Mouse (Mus musculus) lung, embryonic 14.5 days (tissue): Measurements from ENCODE around the gene Rps15. TPM values are rescaled to one million over a fixed set of nuclear protein-coding genes. Genes with fewer than 3 reads are reported as not detected.

Experiments
- ATAC-seq: fragments of 200-750 bp; cut with Nextera tagmentation; 2 replicates; pipeline ENCODE4 v1.8.0; 2017; ENCODE audit warnings: mild to moderate bottlenecking, moderate TSS enrichment, moderate library complexity; ENCODE audit not compliant: insufficient read depth
- DNase-seq: peaks from one replicate; pipeline ENCODE4 v3.0.0-alpha.2; 2015
- H3K27ac ChIP-seq: fragments of 300-500 bp; sonication (generic); 2 replicates; pipeline ENCODE4 v1.5.1; 2014; ENCODE audit warnings: low read depth, mild to moderate bottlenecking, moderate library complexity
- H3K27me3 ChIP-seq: fragments of 300-500 bp; sonication (generic); 2 replicates; pipeline ENCODE4 v1.6.1; 2014; ENCODE audit warnings: low read length, control low read depth; ENCODE audit not compliant: insufficient read depth
- H3K36me3 ChIP-seq: fragments of 300-500 bp; sonication (generic); 2 replicates; pipeline ENCODE4 v1.6.1; 2014; ENCODE audit warnings: control low read depth; ENCODE audit not compliant: insufficient read depth
- H3K4me1 ChIP-seq: fragments of 300-500 bp; sonication (generic); 2 replicates; pipeline ENCODE4 v1.6.1; 2014; ENCODE audit warnings: antibody characterized with exemption, control low read depth; ENCODE audit not compliant: insufficient read depth
- H3K4me2 ChIP-seq: fragments of 300-500 bp; sonication (generic); 2 replicates; pipeline ENCODE4 v1.6.1; 2014; ENCODE audit warnings: mild to moderate bottlenecking
- H3K4me3 ChIP-seq: fragments of 300-500 bp; sonication (generic); 2 replicates; pipeline ENCODE4 v1.5.1; 2014; ENCODE audit warnings: low read depth, low read length
- H3K9ac ChIP-seq: fragments of 300-500 bp; sonication (generic); 2 replicates; pipeline ENCODE4 v1.6.1; 2014
- H3K9me3 ChIP-seq: fragments of 300-500 bp; sonication (generic); 2 replicates; pipeline ENCODE4 v1.6.1; 2016; ENCODE audit warnings: low read depth, low read length, control low read depth
- CTCF ChIP-seq: IDR thresholded peaks from 2 replicates; pipeline ENCODE4 v1.5.1; 2016; ENCODE audit warnings: antibody characterized with exemption, low read depth
- WGBS: fragments of 180-500 bp; shearing (Covaris S2); extraction: QIAGEN DNeasy Blood & Tissue Kit; methylation state at CpG from one replicate; pipeline ENCODE4 v1.1.7; 2014; 5-methylcytosine and 5-hydroxymethylcytosine counted together
- polyA plus RNA-seq: library from polyadenylated mRNA; unstranded; fragments of >200 nt; fragmentation: Nextera tagmentation; extraction: Ambion mirVana; gene quantifications from 2 replicates; pipeline ENCODE4 v1.2.1, GENCODE M21; 2014

Gene Rps15
- polyA plus RNA-seq, 1 experiment from 2014 or later = 1,192 TPM

- H3K4me2 ChIP-seq = no peak overlapping the region
- no peak for ATAC-seq
- H3K36me3 ChIP-seq = peaks cover 100% of the 10 kb centered on the region
- no peak overlapping the region for H3K9ac ChIP-seq
- no peak overlapping the region for H3K4me3 ChIP-seq
- H3K4me1 ChIP-seq = no peaks in the 10 kb centered on the region
- no peak overlapping the region for H3K27ac ChIP-seq
- 89% methylated on average over 12 of the region's 12 CpGs for WGBS
- DNase-seq = no peak
- H3K27me3 ChIP-seq = no peaks in the 10 kb centered on the region
- TF ChIP-seq CTCF = no peak
- H3K9me3 ChIP-seq = no peaks in the 10 kb centered on the region
Observed at GRCm38 (mm10) chr10:80279273-80279672, 13.0 kb upstream of the Rps15 start.

- DNase-seq (no peak), ATAC-seq (no peak)
- Histone ChIP-seq H3K27ac (no peak overlapping the region), H3K4me1 (no peaks in the 10 kb centered on the region), H3K4me2 (no peak overlapping the region), H3K4me3 (no peak overlapping the region), H3K27me3 (no peaks in the 10 kb centered on the region), H3K9me3 (no peaks in the 10 kb centered on the region), H3K36me3 (peaks cover 99% of the 10 kb centered on the region), H3K9ac (no peak overlapping the region)
- no peak for TF ChIP-seq CTCF
- 82% methylated on average over 7 of the region's 7 CpGs for WGBS
Observed at GRCm38 (mm10) chr10:80281304-80281703, 10.9 kb upstream of the Rps15 start.

DNA sequence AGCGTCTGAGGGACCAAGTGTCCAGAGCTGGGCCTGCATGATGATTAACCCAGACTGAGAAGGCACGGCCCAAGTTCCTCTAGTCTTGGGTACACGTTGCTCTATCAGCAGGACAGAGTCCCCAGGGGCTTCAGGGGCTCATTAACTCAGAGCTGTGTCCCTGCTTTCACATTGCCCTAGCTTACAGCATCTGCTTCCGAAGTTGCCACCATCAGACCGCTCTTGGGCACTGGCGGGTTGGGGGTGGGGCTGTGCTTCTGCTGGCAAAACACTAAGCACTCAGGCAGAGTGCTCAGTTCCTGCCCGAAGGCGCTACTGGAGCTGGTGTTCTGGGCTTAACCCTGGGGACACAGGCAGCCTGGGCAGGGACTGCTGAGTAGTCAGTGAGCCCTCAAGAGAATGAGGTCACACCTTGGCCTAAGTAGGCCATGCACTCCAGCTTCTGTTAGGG is 10.3 kb upstream of the Rps15 start:
- no peak overlapping the region for H3K4me3 ChIP-seq
- H3K4me1 ChIP-seq = no peaks in the 10 kb centered on the region
- H3K27ac ChIP-seq = peak overlapping the region; percentile 9; the same call in 1 of the 2 replicates
- peak; percentile 21; the same call in 1 of the 2 replicates for ATAC-seq
- H3K36me3 ChIP-seq = peaks cover 99% of the 10 kb centered on the region
- no peak for DNase-seq
- no peak overlapping the region for H3K4me2 ChIP-seq
- H3K9me3 ChIP-seq = no peaks in the 10 kb centered on the region
- no peaks in the 10 kb centered on the region for H3K27me3 ChIP-seq
- H3K9ac ChIP-seq = no peak overlapping the region
- 68% methylated on average over 8 of the region's 8 CpGs for WGBS
- no peak for TF ChIP-seq CTCF

GRCm38 (mm10) chr10:80282481-80283441 is 9.5 kb upstream of the Rps15 start:
- peaks cover 99% of the 10 kb centered on the region for H3K36me3 ChIP-seq
- no peak overlapping the region for H3K4me3 ChIP-seq
- no peak overlapping the region for H3K4me2 ChIP-seq
- no peak for DNase-seq
- peak overlapping the region; percentile 18 for H3K27ac ChIP-seq
- ATAC-seq = no peak
- H3K4me1 ChIP-seq = no peaks in the 10 kb centered on the region
- TF ChIP-seq CTCF = no peak
- no peaks in the 10 kb centered on the region for H3K9me3 ChIP-seq
- H3K27me3 ChIP-seq = no peaks in the 10 kb centered on the region
- WGBS = 79% methylated on average over 20 of the region's 20 CpGs
- H3K9ac ChIP-seq = no peak overlapping the region

GRCm38 (mm10) chr10:80285222-80286070 is 6.8 kb upstream of the Rps15 start:
- no peak for TF ChIP-seq CTCF
- peaks cover 86% of the 10 kb centered on the region for H3K36me3 ChIP-seq
- H3K27me3 ChIP-seq = no peaks in the 10 kb centered on the region
- WGBS = 80% methylated on average over 14 of the region's 15 CpGs
- H3K9me3 ChIP-seq = no peaks in the 10 kb centered on the region
- no peak overlapping the region for H3K27ac ChIP-seq
- no peak for DNase-seq
- H3K4me2 ChIP-seq = no peak overlapping the region
- no peak for ATAC-seq
- H3K9ac ChIP-seq = no peak overlapping the region
- no peak overlapping the region for H3K4me3 ChIP-seq
- no peaks in the 10 kb centered on the region for H3K4me1 ChIP-seq

DNA sequence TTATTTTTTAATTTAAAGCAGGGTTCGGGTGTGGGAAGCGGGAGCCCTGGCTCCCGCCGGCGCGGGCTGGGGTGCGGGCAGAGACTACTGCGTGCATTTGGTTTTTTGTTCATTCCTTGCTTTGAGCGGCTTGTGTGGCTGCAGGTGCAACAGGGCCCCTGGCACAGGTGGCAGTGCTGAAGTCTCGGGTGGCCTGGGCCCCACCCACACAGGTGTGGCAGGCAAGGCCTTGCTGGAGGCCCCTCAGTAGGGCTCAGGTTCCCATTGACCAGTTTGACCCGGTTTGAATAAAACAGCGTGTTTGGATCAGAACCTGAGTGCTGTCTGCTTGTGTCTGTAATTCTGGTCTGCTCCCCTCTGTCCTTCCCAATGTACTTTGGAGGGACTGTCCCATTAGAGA is 4.2 kb upstream of the Rps15 start:
- ATAC-seq = no peak
- H3K9me3 ChIP-seq = no peaks in the 10 kb centered on the region
- H3K36me3 ChIP-seq = peaks cover 63% of the 10 kb centered on the region
- no peak for TF ChIP-seq CTCF
- no peak for DNase-seq
- no peak overlapping the region for H3K9ac ChIP-seq
- no peaks in the 10 kb centered on the region for H3K27me3 ChIP-seq
- WGBS = 86% methylated on average over 12 of the region's 12 CpGs
- H3K4me2 ChIP-seq = no peak overlapping the region
- no peak overlapping the region for H3K27ac ChIP-seq
- H3K4me3 ChIP-seq = no peak overlapping the region
- H3K4me1 ChIP-seq = no peaks in the 10 kb centered on the region

GRCm38 (mm10) chr10:80288657-80289056 is 3.6 kb upstream of the Rps15 start:
- peak; percentile 13; the same call in 1 of the 2 replicates for TF ChIP-seq CTCF
- H3K4me1 ChIP-seq = no peaks in the 10 kb centered on the region
- H3K9ac ChIP-seq = no peak overlapping the region
- no peaks in the 10 kb centered on the region for H3K27me3 ChIP-seq
- no peak overlapping the region for H3K27ac ChIP-seq
- no peaks in the 10 kb centered on the region for H3K9me3 ChIP-seq
- ATAC-seq = no peak
- DNase-seq = no peak
- H3K4me3 ChIP-seq = no peak overlapping the region
- H3K36me3 ChIP-seq = peaks cover 63% of the 10 kb centered on the region
- WGBS = 62% methylated on average over 8 of the region's 8 CpGs
- H3K4me2 ChIP-seq = no peak overlapping the region
